Mouse (Mus musculus) adrenal gland, postnatal 4 days (tissue): Measurements from ENCODE around the gene Tmem174. TPM values are rescaled to one million over a fixed set of nuclear protein-coding genes. Genes with fewer than 3 reads are reported as not detected.

ENCODE experiments used
- DNase-seq, 2 experiments: peaks; one replicate each; pipeline ENCODE4 v3.0.0; 2021 to 2022; ENCODE audit warnings: low spot score in 2 of 2, mixed read lengths in 2 of 2
- long read RNA-seq, 2 experiments: library from polyadenylated mRNA; stranded (forward); transcript quantifications; one replicate each; pipeline ENCODE4 v2.0.0; 2021
- total RNA-seq, 2 experiments: library from RNA; stranded (reverse); gene quantifications; 2 replicates each; pipeline ENCODE4 v1.2.3; 2021

The Tmem174 gene
- total RNA-seq, result 10 to 100 TPM in 1 of 2 experiments, under 1 TPM in 1; 0.34 to 13.4 TPM
- long read RNA-seq, experiment 1, result 0 reads
- long read RNA-seq, experiment 2, transcript Tmem174-201 (2 exons, 2,252 nt), result major isoform, 12 of 15 reads
- long read RNA-seq, experiment 2, partial matches to known transcripts, result 3 of 15 reads
- long read RNA-seq, experiment 2, other reads (novel, unspliced or antisense), result 0 of 15 reads

DNA sequence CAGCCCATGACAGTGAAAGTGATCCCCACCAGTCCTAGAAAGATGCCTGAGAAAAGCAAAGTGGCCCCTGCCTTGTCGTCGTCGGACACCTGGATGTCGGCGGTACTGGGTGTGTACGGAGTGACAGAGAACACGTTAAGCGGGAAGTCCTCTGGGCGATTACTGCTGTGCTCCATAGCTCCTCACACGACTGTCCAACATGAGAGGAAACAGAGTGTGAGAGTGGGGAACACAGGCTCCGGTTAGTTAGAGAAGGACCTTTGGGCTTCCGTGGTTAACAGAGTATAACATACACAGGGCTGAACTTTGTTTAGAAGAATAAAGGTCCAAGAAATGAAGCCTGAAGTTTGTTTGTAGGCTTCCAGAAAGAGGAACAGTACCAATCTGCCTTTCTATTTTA, at the start of gene Tmem174:
Tmem174 (minus strand) TSS at position 266 of the 400 bp plus-strand sequence.
- no peak for DNase-seq

DNA sequence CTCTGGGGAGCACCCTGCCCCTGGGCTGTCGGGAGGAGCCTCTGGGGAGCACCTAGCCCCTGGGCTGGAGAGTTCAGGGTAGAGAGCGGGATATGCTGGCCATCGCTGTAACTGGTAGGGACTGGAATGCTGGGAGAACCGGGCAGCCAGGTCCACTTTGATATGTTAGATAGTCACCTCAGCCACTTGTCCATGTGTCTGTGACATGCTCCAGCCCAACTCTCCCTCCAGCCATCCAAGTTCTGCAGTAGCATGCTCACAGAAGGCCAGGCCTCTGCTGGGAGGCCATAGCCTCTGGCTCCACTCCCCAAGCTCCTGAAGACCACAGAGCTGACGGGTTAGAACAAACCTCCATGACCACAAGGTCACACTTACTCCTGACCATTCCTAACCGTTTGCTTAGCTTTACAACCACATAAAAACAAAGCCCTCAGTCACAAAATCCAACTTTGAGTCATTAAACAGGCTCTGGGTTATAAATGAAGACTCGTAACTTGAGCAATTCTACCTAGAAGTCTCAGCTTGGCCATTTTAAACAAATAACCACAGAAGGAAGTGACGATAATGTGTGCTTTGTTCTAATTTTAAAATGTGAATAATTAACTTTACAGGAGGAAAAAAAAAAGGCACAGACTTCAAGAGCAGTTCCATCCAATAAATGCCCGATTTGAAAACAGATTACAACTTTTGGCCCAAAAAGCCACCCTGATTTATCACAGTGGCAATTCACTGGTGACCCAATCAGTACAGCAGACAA, 47.1 kb upstream of the Tmem174 start:
- no peak for DNase-seq

DNA sequence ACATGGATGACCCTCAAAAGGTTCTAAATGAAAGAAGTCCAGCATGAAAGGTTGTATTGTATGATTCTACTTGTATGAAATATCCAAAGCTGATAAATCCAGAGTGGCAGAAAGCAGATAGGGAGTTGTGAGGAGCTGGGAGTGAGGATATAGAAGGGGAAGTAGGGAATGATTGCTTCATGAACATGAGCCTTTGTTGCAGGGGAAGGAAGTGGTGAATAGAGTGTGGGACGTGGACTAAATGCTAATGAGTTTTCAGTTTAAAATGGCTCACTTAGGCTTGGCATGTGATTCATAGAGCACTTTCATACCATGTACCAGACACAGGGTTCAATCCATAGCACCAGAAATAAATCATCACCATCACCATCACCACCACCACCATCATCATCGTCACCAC, 46.2 kb upstream of the Tmem174 start:
- no peak for DNase-seq

DNA sequence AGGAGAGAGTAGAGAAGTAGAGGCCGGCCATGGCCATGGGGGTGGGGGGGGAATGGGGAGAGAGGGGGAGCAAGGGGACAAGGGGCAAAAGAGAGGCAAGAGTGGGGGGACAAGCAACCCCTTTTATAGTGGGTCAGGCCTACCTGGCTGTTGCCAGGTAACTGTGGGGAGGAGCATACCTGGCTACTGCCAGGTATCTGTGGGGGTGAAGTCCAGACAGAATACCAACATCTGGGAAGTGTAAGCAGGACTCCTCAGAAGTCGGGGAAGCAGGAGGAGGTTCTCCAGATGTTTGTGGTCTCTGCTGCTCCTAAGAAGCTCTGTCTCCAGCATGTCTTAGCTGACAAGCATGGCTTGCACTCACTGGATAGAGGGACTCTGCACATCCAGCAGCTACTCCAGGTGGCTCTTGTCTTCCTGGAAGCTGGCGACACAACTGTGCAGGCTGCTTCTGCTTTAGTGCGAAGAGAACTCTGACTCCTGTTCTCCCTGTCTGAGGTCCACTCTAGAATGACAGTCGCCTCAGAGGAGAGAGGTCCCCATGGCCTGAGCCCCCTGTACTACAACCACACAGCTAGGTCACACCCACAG, 43.4 kb upstream of the Tmem174 start:
- no peak for DNase-seq

DNA sequence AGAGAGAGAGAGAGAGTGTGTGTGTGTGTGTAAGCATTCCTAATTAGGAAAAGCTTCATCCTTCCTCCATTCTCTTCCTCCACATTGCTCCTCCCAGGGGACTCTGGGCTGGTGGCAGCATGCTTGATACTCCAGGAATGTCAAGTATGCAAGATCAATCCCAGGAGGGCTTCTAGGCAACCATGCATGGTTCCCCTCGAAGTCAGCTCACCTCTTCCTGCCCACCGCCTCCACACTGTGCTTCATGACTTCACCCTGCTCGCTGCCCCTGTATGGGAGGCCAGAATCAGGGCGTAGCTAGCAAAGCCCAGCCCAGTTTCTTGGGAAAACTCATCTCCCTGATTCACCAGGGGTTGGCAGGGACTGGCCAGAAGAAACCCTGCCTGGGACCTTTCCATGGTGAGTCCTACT, 42.4 kb upstream of the Tmem174 start:
- DNase-seq, result no peak

DNA sequence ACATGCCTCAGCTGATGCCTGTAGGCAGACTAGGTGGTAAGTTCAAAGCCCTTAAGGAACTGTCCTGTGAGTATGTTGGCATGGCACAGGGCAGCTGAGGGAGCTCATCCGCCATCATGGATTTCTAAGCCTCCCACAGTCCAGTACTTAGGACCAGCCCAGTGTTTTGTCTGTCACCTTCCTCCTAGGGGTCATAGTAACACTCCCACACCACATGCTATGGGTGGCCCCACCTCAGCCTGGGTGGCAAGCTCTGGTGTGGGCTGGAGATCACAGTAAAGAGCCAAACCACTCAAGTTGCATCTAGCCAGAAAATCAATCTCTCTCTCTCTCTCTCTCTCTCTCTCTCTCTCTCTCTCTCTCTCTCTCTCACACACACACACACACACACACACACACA, 42.0 kb upstream of the Tmem174 start:
- no peak for DNase-seq

DNA sequence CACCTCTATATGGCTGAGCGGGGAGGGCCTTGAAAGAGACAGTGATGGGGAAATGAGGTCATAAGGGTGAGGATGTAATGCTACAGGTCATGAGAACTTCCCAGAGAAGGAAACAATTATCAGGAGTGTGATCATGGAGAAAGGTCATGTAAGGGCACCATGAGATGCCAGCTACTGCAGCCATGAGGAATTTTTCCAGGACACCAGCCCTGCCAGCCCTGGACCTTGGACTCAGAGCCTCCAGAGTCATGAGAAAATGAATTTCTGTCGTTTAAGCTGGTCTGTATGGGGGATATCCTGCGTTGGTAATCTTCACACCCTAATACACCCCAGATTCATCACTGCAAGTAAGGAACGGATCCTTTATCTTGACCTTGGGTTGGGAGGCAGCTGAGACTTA, 36.7 kb upstream of the Tmem174 start:
- no peak for DNase-seq

DNA sequence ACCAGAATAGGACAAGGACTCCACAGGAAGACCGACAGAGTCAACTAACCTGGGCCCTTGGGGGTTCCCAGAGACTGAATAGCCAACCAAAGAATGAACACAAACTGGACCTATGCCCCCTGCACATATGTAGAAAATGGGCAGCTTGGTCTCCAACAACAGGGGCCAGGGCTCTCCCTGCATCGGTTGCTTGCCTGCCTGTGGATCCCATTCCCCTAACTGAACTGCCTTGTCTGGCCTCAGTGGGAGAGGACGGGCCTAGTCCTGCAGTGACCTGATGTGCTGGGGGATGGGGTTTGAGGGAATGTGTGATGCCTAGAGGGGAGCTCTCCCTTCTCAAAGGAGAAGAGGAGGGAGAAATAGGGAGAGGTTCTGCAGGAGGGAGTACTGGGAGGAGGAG, 32.1 kb upstream of the Tmem174 start:
- no peak for DNase-seq

DNA sequence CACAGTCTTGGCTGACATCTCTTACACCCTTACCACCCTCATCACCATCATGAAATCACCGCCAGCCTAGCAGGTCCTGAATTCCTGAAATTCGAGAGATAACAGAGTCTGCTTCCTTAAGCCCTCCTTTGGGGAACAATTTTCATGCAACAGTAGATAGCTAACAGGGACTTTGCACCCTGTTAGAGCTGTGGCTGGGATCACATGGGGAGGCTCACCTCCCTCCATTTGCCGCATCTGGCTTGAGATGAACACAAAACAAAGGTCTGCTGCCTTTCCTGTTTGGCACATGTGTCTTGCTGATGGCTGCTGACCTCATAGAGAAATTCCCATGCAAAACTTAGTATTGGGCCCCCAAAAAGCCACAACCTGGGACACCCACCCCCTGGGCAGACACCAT, 30.1 kb upstream of the Tmem174 start:
- no peak for DNase-seq

DNA sequence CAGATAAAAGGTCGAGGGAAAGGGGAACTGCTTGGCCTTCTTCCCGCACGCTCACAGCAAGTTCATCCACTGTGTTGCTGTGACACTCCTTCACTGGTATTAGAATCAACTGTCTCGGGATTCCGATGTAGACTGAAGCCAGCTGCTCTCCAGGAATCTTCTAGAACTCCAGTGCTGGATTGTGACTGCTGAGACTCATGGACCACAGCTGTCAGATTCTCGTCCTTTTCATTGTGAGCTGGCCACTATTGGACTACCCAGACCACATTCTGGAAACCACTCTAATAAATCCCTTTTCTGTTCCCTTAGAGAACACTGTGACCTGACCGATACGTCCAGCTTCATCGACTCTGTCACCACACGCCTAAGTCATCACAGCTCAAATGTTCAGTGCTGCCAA, 28.0 kb upstream of the Tmem174 start:
- no peak for DNase-seq

DNA sequence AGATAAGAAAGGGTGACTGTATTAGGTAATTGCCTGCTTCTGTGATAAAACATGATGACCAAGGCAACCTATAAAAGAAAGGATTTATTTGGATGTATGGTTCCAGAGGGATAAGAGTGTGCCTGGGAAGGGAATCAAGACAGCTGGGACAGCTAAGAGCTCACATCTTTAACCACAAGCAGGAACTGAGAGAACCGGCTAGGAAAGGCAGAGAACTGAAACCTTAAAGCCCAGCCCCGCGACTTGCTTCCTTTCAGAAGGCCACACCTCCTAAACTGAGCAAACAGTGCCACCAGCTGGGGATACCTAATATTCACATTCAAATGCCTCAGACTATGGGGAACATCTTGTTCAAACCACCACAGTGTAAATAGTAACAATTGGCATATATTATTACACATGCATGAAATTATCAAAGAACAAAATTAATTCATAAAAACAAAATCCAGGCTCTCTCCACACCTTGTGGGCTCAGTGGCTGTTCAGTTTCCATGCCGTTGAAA, 25.0 kb upstream of the Tmem174 start:
- no peak for DNase-seq

DNA sequence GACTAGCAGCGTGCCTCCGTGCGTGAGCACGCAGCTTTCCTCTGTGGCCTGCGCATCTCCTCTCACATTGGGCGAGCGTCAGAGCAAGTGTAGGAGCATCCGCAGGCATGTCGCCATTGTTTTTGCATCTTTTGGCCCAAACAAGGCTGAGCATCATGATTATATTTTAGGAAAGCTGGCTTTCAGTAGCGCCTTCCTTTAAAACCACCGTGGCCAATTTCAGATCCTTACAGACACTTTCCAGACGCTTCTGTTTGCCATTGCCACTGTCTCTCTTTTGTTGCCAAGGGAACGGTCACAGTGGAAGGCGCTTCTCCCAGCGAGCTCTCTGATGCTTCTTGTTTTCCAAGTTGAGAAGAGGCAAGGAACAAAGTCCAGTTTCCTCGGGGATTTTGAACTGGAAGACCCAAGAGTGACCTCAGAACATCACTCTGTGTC, 18.8 kb upstream of the Tmem174 start:
- DNase-seq, result no peak

DNA sequence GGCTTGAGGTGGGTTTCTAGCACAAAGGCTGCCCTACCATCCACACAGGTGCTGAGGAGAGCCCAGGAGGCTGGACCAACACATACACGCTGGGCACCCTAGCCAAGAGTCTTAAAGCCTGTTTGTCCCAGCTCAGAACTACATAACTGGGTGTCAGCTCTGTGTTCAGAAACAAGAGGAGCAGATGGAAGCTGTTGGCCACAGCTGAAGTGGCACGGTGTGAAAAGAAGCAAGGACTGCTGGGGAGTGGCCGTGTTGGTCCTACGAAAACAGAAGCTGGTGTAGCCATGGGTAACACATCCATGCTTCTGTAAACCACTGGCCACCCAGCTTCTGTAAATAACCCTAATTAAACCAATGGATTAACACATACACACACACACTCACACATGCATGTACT, 18.1 kb upstream of the Tmem174 start:
- no peak for DNase-seq

DNA sequence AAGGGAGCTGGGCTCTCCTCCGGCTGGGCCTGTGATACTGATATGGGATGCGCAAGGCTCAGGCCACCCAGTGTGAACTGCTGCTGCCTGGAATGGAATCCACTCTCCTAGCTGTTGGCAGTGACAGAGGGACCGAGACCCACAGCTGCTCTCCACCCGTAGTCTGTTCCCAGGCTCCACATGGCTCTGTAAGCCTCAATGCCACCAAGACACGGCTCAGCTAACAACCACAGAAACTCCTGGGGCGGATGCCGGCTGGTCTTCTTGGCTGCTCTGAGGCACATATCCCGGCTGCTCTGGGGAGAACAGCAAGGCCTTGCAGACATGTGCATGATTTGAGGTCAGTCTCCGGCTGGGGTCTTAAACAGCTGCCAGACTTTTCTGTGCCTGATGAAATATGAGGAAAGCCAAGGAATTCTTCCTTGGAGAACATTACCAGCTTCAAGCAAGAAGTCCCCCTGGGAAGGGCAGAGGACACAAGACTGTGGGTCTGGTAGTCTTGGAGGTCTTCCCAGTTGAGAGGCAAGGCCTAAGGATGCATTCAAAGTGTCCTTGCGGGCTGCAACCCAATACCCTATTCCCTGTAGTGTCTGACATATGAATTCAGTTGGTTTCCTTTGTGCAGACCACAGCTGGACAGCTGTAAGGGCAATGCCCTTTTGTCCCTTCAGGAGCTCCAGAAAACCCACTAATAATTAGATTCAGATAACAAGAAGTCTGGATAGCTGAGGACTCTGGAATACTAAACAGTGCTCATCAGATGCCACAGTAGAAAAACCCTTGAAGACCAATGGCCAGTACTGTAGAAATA, 17.1 kb upstream of the Tmem174 start:
- no peak for DNase-seq

DNA sequence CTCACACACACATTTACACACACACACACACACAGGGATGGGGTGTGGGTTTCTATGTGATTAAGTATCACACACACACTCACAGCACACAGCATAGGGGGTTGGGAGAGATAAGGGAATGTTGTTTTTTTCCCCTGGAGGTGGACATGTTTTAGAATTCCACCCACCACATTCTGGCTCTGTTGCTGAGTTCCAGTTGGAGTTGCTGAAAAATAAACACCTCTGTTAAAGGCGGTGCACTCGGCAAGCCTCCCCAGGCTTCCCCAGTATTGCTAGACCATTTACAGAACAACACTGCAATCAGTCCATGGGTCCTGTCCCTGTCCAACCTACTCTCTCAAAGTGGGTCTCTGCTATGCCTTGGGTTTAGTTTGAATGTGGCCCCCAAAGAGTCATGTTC, 15.0 kb upstream of the Tmem174 start:
- no peak for DNase-seq

DNA sequence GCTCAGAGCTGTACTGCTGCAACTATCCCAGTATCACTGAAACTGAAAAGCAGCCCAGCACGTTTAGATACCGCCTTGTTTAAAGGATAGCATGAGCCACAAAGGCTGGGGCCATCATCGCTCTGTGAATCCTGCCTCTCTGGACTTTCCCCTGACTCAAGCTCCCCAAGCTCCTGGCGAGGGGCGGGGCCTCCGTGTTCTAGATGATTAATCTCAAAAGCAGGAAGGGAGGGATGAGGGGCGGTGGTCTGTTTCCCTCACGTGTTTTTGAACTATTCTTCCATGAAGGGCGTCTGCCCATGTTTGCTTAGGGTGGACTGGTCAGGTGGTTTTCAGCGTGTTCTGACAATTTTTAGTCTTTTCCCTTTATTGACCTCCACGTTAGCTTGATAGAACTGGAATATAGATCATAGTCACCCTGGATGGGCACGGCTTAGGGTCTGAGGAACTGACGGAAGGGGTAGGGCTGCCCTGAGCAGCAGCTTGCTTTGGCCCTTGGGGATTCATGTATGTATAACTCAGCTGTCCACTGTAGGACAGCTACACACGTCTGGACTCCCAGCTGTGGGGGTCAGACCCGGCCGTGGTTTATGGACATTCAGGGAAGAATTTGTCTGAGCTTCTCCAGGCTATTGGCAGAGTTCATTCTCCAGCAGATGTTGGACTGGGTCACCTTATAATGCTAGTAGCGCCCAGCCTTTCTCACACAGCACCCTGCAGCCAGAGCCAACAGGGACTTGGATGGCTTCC, 14.2 kb upstream of the Tmem174 start:
- DNase-seq, result no peak

DNA sequence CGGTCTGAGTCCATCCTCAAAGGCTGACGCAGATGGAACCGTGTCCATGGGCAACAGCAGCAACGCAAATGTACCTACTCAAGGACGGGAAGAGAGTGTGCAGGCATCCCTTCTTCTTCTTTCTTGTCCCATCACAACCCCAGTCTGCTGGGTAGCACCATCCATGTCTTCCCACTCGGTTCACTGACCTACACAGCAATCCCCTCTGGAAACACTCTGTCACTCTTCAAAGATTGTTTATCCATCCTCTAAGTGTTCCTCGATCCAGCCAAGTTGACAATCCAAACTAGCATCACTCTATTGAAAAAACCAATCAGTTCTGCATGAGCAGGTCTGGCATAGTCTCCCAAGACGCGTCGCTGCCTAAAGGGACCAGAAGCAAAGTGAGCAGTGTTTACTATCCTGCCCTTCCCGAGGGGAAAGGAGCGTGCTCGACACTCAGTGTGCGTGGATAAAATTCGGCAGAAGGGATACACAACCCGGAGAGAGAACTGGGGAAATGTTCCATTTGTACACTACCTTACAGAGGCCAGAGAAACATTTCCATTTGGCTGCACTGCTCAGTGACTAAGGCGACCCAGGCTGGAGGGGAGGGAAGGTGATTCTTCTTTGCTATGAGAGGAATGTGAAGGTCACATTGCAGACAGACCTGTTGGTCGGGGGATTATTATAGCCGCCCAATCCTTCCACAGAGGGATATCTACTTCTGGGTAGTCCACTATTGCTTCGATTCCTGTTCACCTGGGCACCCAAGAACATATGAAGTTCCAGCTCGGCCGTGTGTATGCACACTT, 10.8 kb upstream of the Tmem174 start:
- no peak for DNase-seq

DNA sequence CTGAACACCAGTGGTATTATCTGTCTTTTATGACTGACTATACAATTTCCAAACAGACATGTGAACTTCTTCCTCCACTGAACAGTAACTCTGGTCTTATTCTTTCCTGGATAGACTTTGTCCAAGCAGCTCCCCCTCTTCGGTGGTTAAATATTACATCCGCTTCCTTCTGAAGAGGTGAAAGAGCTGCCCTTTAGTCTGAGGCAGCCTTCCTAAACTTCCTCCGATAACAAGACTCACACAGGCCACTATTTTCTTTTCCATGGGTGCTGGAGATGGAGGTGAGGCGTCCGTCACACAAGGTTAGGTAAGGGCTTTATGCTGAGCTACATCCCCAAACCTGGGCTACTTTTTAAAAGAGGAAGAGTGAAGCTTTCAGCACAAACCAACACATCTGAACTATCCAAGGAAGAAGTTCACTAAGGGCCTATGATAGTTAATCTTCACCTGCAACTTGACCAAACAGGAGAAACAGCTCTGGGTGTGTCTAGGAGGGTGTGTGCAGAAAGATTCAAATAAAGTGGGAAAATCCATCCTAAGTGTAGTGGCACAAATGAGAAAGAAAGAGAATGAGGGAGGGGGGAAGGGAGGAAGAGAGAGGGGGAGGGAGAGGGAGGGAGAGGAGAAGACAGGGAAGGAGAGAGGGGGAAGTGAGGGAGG, 1.4 kb upstream of the Tmem174 start:
- DNase-seq, result no peak

DNA sequence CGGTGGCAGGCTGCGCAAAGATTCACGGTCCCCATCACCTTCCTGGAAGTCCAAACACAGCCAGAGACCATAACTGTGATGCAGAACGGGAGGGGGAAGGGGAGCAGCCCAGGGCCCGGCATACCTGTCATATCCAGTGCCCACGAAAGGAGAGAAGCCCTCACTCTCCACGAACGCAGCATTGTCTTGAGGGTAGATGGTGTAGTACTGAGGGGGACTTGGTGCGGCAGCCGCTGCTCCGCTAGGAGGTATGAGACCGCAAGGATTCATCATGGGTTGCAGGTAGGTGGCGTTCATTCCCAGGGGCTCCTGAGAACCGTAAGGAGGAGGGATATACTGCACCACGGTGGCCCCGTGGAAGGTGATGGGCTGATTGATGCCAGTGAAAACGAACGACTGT, 639 bp downstream of the Tmem174 start:
- no peak for DNase-seq
